Mouse (Mus musculus) central nervous system, embryonic 11.5 days (tissue): ENCODE results near the gene Gm49405. TPM values are rescaled to one million over a fixed set of nuclear protein-coding genes. Genes with fewer than 3 reads are reported as not detected.

ENCODE experiments used
- polyA plus RNA-seq: library from polyadenylated mRNA; depleted of rRNA; stranded (reverse); fragments of >200 nt; gene quantifications from 2 replicates; pipeline ENCODE4 v1.2.3, GENCODE M21; 2012; rRNA removed

The Gm49405 gene
- 2.9 and 4.4 TPM in 2 replicates for polyA plus RNA-seq

DNA sequence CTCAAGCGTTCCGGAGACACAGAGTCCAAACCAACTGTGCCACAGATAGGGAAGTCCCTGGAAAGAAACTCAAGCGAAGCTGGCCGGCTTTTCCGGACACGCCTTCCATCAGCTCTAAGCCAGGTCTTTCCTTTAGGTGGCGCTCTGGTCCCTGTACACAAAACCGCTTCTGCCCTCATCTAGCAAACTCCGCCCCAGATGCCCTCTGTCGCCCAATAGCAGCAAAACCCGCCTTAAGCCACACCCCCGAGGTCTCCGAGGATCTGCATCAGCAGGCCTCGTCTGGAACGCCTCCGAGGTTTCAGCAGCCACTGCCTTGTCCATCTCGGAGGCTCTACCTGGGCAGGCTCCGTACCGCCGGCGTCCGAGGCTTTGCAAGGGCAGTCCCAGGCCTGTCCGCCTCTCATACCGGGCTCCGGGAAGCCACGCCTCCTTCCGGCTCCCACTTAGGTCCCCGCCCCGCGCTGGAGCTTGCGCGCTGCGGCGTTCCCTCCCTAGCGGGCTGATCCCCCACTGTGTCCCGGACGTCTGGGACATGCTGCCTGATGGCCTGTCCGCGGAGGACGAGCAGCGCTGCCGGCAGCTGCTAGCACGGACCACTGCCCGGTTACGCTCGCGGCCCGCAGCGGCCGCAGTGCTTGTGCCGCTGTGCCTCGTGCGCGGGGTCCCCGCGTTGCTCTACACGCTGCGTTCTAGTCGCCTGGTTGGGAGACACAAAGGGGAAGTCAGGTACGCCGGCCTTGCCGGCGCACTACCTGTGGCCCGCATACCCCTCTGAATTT is at the start of gene Gm49405, which contains the start of gene Nudt8:
Gene Gm49405 (plus strand): TSS at position 508 of the 782 bp plus-strand sequence.
Gene Nudt8 (plus strand): TSS at position 462 of the 782 bp plus-strand sequence.

DNA sequence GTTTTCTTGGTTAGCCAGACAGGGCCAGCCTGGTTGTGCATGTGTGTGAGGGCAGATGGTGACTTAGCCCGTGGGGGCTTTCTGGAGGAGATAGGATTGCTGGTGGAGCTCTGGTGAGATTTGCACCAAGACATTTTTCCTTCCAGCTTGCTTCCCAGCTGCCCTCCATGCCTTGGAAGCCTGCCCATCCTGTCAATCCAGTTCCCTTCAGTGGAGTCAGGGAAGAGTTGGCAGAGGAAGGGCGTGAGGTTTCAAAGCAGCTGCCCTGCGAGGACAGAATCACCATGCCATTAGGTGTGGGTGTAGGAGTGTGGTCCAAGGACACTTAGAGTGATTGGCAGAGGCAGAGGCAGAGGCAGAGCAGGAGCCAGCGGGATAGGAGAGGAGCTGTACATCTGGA is 42.0 kb upstream of the Gm49405 start, which contains the start of gene Aldh3b3:
Gene Aldh3b3 (plus strand): TSS at position 176 of the 400 bp plus-strand sequence.

DNA sequence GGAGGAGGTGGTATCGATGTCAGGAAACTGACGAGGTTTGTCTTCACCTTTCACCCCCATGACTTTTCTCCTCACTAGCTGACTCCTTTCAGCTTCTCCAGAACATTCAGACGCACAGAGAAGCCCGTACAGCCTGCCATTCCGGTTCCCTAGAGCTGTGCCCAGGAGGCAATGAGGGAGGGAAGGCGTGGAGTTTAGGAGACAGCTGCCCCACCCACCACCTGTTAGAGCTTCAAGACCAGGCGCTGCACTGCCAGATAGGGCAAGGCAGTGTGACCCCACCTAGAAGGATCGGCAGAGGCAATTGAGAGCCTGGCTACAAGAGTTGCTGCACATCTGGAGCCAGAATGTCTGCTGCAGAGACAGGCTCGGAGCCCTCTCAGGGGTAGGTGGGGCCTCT is 28.2 kb upstream of the Gm49405 start, which contains the start of gene Aldh3b2:
Gene Aldh3b2 (plus strand): TSS at position 100 of the 400 bp plus-strand sequence.

DNA sequence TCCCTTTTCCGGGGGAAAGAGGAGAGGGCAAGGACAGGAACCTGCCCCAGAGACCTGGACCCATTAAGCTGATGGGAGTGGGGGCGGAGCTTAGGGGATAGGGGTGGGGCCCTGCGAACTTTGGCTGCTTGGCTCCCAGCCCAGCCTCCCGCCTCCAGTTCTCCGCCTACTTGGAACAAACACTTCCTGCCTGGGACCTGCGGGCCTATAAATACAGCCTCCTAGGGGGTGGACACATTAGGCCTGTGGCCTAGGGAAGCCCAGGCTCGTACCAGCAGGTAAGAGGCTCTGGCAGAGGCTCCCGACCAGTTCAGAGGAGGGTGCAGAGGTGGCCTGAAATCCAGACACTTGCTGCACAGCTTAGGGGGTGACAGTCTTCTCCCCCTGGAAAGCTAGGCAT is 14.1 kb upstream of the Gm49405 start, which contains the start of gene Acy3:
Gene Acy3 (plus strand): TSS at position 237 of the 400 bp plus-strand sequence.

DNA sequence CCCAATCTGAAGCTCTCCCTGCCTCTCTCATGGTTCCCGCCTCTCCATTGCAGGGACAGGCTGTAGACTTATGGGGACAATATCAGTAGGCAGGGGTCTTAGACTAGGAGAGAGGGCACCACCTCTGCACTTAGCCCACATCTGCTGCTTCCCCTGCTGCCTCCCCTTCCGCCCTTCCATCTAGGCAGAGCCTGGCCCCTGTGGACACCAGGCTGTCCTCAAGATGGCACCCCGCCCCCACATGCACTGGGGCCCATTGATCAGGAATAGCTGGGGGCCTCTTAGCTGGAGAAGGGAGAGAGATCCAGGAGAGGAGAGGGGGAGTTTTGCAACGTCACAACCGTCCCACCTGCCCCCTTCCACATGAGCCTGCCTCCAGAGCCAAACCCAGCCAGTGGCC is 8.0 kb upstream of the Gm49405 start, which contains the start of gene Tbx10:
Gene Tbx10 (plus strand): TSS at position 337 of the 400 bp plus-strand sequence.

DNA sequence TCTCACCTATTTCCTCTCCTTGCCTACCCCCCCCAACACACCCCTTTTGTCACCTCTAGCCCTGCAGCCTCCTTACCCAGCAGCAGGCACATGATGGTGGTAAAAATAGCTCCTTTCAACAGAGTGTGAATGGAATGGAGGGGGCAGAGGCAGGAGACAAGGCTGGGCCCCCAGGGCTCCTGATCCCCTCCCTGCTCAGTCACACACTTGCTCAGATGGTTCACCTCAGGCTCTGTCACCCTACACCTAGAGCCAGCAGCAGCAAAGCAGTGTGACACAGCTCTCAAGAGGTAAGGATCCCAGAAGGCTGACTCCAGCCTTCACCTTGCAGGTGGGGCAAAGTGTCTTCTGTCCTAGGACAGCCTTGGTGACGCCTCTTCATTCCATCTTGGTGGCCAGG is 2.7 kb downstream of the Gm49405 start, which contains the start of gene Doc2g:
Gene Doc2g (plus strand): TSS at position 202 of the 400 bp plus-strand sequence.

DNA sequence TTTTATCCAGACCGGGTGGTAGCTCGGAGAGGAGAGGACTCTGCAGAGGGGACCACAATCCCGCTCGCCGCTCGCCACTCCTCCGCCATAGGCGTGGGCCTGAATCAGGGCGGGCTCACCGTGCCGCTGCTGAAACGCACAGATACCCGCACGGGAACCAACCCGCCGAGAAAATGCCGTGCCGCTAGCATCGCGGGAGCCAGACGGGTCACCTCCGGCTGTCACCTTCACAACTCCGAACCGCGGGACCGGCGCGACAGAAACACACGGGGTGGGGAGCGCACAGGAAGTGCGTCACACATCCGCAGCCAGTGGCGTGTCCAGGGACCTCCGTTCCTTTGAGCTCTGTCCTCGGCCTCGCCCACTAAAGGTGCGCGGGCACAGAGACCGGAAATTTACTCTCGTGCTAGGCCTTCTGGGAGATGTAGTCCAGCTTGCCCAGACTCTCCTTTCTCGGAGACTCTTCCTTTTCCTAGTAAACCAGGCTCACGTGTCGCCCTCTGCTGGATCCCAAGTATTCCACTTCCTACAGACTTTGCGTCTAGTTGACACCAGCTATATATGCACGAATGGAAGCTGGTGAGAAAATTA is 12.1 kb downstream of the Gm49405 start, which contains the start of gene Ndufv1:
Gene Ndufv1 (minus strand): TSS at position 375 of the 591 bp plus-strand sequence.

DNA sequence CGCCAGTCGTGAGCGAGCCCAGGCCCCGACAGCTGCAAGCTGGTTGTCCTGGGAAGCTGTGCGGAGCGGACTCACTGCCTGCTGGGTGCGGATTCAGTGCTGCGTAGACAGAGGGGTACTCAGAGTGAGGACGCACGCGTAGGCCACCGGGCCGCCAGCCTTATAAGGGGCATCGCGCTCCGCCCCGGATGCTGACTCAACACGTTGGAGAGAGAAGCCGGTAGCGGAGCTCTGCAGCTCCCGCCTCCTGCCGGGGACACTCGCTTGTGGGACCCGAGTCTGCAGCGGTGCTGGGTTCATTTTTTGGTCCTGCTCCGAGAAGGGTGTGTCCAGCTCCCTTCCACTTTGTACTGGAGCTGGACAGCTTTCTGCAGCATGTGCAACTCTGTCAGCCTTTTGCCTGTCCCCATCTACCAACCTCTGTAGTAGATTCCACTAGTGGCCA is 37.4 kb downstream of the Gm49405 start, which contains the start of gene Gstp1:
Gene Gstp1 (minus strand): TSS at position 198 of the 445 bp plus-strand sequence.

DNA sequence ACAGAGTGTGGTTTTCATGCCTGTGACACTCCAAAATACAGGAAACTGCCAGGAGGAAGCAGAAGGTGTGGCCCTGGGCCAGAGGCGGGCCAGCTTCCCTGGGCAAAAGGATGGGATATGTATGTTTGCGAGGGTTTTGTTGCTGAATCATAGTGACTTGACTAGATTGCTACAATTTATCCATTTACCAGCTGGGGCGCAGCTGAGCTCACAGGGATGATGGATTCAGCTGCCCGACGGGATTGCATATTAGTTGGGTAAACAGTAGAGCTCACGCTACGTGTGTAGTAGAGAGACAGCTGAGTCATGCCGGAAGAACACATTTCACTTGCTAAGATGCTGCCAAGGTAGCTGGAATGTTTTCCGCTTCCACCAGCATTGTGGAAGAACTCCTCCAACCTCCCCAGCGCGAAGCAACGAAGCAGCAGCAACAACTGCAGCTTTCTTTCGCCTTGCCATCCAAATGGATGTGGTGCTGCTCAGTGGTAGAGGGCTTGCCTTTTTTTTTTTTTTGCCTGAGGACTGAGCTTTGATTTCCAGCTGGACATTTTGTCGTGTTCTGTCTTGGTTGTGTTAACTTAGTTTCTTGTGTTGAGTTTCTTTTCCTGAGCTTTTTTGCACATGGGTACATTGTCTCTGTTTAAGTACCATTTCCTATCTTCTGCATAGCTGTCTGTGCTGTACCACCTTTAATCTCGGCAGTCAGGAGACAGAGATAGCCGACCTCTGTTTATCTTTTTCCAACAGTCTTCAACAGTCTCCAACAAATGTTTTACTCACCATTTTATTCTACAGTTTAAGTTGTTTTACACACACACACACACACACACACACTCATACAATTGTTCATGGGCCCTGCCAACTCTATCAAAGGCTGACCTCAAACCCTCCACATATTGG is 45.8 kb downstream of the Gm49405 start, which contains the start of gene Gstp2:
Gene Gstp2 (minus strand): TSS at position 58 of the 900 bp plus-strand sequence.

Other genes with a start within 250 kb of the Gm49405 start
- gene Kmt5b, start 233.2 kb upstream of the Gm49405 start, polyA plus RNA-seq = 41.4 and 44.9 TPM in 2 replicates
- gene Chka, start 148.9 kb upstream of the Gm49405 start, polyA plus RNA-seq = 67.2 and 79.0 TPM in 2 replicates
- gene Tcirg1, start 93.5 kb upstream of the Gm49405 start, polyA plus RNA-seq = 65.9 and 66.2 TPM in 2 replicates
- 142 and 207 TPM in 2 replicates for gene Ndufs8, start 87.9 kb upstream of the Gm49405 start, polyA plus RNA-seq
- 0.60 and 0.68 TPM in 2 replicates for gene Aldh3b1, start 70.8 kb upstream of the Gm49405 start, polyA plus RNA-seq
- 8.5 and 11.6 TPM in 2 replicates for gene Unc93b1, start 65.4 kb upstream of the Gm49405 start, polyA plus RNA-seq
- gene Aldh3b3, start 42.0 kb upstream of the Gm49405 start, polyA plus RNA-seq = not detected in 2 replicates
- gene Aldh3b2, start 28.3 kb upstream of the Gm49405 start, polyA plus RNA-seq = 0.38 and 0.76 TPM in 2 replicates
- gene Acy3, start 14.1 kb upstream of the Gm49405 start, polyA plus RNA-seq = 2.2 and 3.4 TPM in 2 replicates
- 0.11 and 0.15 TPM in 2 replicates for gene Tbx10, start 7.9 kb upstream of the Gm49405 start, polyA plus RNA-seq
- gene Nudt8, start within 50 bp of the Gm49405 start, polyA plus RNA-seq = 4.7 and 10.6 TPM in 2 replicates
- gene Doc2g, start 2.7 kb downstream of the Gm49405 start, polyA plus RNA-seq = 8.2 and 13.0 TPM in 2 replicates
- gene Ndufv1, start 12.2 kb downstream of the Gm49405 start, polyA plus RNA-seq = 153 and 167 TPM in 2 replicates
- gene Gstp1, start 37.4 kb downstream of the Gm49405 start, polyA plus RNA-seq = 218 and 263 TPM in 2 replicates
- 0.24 and 9.3 TPM in 2 replicates for gene Gstp2, start 45.4 kb downstream of the Gm49405 start, polyA plus RNA-seq
- gene Gstp3, start 58.9 kb downstream of the Gm49405 start, polyA plus RNA-seq = 0.98 and 2.2 TPM in 2 replicates
- gene Cabp2, start 81.0 kb downstream of the Gm49405 start, polyA plus RNA-seq = 0.07 TPM in 1 of 2 replicates, not detected in the other
- 33.8 and 35.4 TPM in 2 replicates for gene Cdk2ap2, start 96.6 kb downstream of the Gm49405 start, polyA plus RNA-seq
- 23.9 and 25.8 TPM in 2 replicates for gene Pitpnm1, start 99.4 kb downstream of the Gm49405 start, polyA plus RNA-seq
- 53.3 and 100 TPM in 2 replicates for gene Aip, start 125.2 kb downstream of the Gm49405 start, polyA plus RNA-seq
- gene Gpr152, start 139.2 kb downstream of the Gm49405 start, polyA plus RNA-seq = 0.02 and 0.06 TPM in 2 replicates
- 0.05 and 0.11 TPM in 2 replicates for gene Cabp4, start 143.4 kb downstream of the Gm49405 start, polyA plus RNA-seq
- gene Coro1b, start 148.0 kb downstream of the Gm49405 start, polyA plus RNA-seq = 168 and 188 TPM in 2 replicates
- 2.7 and 3.3 TPM in 2 replicates for gene Ptprcap, start 153.0 kb downstream of the Gm49405 start, polyA plus RNA-seq
- gene Rps6kb2, start 162.7 kb downstream of the Gm49405 start, polyA plus RNA-seq = 51.0 and 60.7 TPM in 2 replicates
- gene Carns1, start 174.9 kb downstream of the Gm49405 start, polyA plus RNA-seq = 3.5 and 4.1 TPM in 2 replicates
- 1.8 and 2.9 TPM in 2 replicates for gene Tbc1d10c, start 190.7 kb downstream of the Gm49405 start, polyA plus RNA-seq
- gene Ppp1ca, start 191.4 kb downstream of the Gm49405 start, polyA plus RNA-seq = 375 and 508 TPM in 2 replicates
- gene Rad9a, start 201.0 kb downstream of the Gm49405 start, polyA plus RNA-seq = 37.9 and 54.0 TPM in 2 replicates
- gene Clcf1, start 213.6 kb downstream of the Gm49405 start, polyA plus RNA-seq = 2.9 and 11.1 TPM in 2 replicates
- not detected in 2 replicates for gene AC109138.7, start 213.7 kb downstream of the Gm49405 start, polyA plus RNA-seq
- gene Pold4, start 231.3 kb downstream of the Gm49405 start, polyA plus RNA-seq = 11.8 and 19.7 TPM in 2 replicates